Mouse (Mus musculus) inflammation-experienced regulatory T-cells, adult 6 months (primary cell): ENCODE data around the gene Prkd3. TPM values are rescaled to one million over a fixed set of nuclear protein-coding genes. Genes with fewer than 3 reads are reported as not detected.
A peak's percentile ranks its signal among the peaks of the same experiment; 100 is the strongest.

Experiments
- ATAC-seq: one replicate; pipeline ENCODE4 v1.8.0; 2017
- polyA plus RNA-seq, 3 experiments: library from polyadenylated mRNA; unstranded; fragments of 100-300 nt; shearing (Covaris generic); gene quantifications; one replicate each; pipeline ENCODE4 v1.2.1; 2017

Prkd3 gene
- polyA plus RNA-seq, 3 experiments from 2014 or later: 2.8 to 7.7 (median 5.0) TPM

- ATAC-seq: no peak
Observed at GRCm38 (mm10) chr17:78935857-78936256, 84.8 kb downstream of the Prkd3 start.

- ATAC-seq: no peak
Observed at GRCm38 (mm10) chr17:78917696-78918095, 102.9 kb downstream of the Prkd3 start.

- peak; percentile 30 for ATAC-seq
Observed at GRCm38 (mm10) chr17:78916899-78917298, 103.7 kb downstream of the Prkd3 start.

- ATAC-seq: peak; percentile 87
Observed at GRCm38 (mm10) chr17:78916369-78916813, 104.2 kb downstream of the Prkd3 start, which contains the start of gene Cebpzos. Cebpzos (plus strand) TSS chr17:78916500.

- no peak for ATAC-seq
Observed at GRCm38 (mm10) chr17:78915772-78916171, 104.8 kb downstream of the Prkd3 start.

GRCm38 (mm10) chr17:78913921-78914320, 106.7 kb downstream of the Prkd3 start:
- no peak for ATAC-seq

GRCm38 (mm10) chr17:78912861-78913281, 107.7 kb downstream of the Prkd3 start:
- ATAC-seq: no peak

GRCm38 (mm10) chr17:78909374-78909773, 111.2 kb downstream of the Prkd3 start:
- ATAC-seq: no peak

- ATAC-seq: no peak
Observed at GRCm38 (mm10) chr17:78906892-78907291, 113.7 kb downstream of the Prkd3 start, which contains the start of gene Sult6b1. Sult6b1 (minus strand) TSS chr17:78906992.

GRCm38 (mm10) chr17:78903158-78903557, 117.5 kb downstream of the Prkd3 start:
- ATAC-seq: no peak

Other genes with a start within 250 kb of the Prkd3 start
- gene Heatr5b, start 185.5 kb downstream of the Prkd3 start, polyA plus RNA-seq: 10 to 100 TPM in 2 of 3 experiments, 1 to 10 TPM in 1; 9.3 to 13.0 (median 11.4) TPM
- gene Gpatch11, start 185.2 kb downstream of the Prkd3 start, polyA plus RNA-seq: 100 to 1,000 TPM in 1 of 3 experiments, 10 to 100 TPM in 2; 87.2 to 113 (median 96.5) TPM
- gene Eif2ak2, start 138.2 kb downstream of the Prkd3 start, polyA plus RNA-seq: 10 to 100 TPM; 21.4 to 37.1 (median 34.5) TPM
- gene Sult6b1, start 113.8 kb downstream of the Prkd3 start, polyA plus RNA-seq: 1 to 10 TPM in 1 of 3 experiments, under 1 TPM in 2; 0.16 to 1.0 (median 0.37) TPM
- 10 to 100 TPM; 80.2 to 92.9 (median 81.9) TPM for gene Cebpzos, start 104.3 kb downstream of the Prkd3 start, polyA plus RNA-seq
- 10 to 100 TPM; 46.4 to 85.4 (median 73.1) TPM for gene Cebpz, start 83.8 kb downstream of the Prkd3 start, polyA plus RNA-seq
- 10 to 100 TPM; 52.2 to 65.3 (median 64.9) TPM for gene Ndufaf7, start 83.7 kb downstream of the Prkd3 start, polyA plus RNA-seq
- gene Qpct, start 31.1 kb upstream of the Prkd3 start, polyA plus RNA-seq: 1 to 10 TPM in 2 of 3 experiments, under 1 TPM in 1; 0.99 to 8.4 (median 3.1) TPM